Mouse (Mus musculus) liver, embryonic 14.5 days (tissue): ENCODE measurements around the gene Tfcp2. TPM values are rescaled to one million over a fixed set of nuclear protein-coding genes. Genes with fewer than 3 reads are reported as not detected.

Source experiments
- ATAC-seq: fragments of 200-750 bp; cut with Nextera tagmentation; 2 replicates; pipeline ENCODE4 v1.8.0; 2017; ENCODE audit warnings: moderate number of reproducible peaks, mild to moderate bottlenecking, moderate library complexity; ENCODE audit not compliant: insufficient read depth
- DNase-seq, 3 experiments: peaks; one replicate each; pipeline ENCODE4 v3.0.0-alpha.2; 2012 to 2013; ENCODE audit warnings: low read depth in 3 of 3, low spot score in 3 of 3
- H3K27ac ChIP-seq: fragments of 300-500 bp; sonication (generic); 2 replicates; pipeline ENCODE4 v1.5.1; 2014; ENCODE audit warnings: moderate library complexity, mild to moderate bottlenecking, control low read depth, inconsistent platforms
- H3K27me3 ChIP-seq: fragments of 300-500 bp; sonication (generic); 2 replicates; pipeline ENCODE4 v1.6.1; 2014; ENCODE audit warnings: mild to moderate bottlenecking, low read length, moderate library complexity; ENCODE audit not compliant: control insufficient read depth, insufficient read depth
- H3K36me3 ChIP-seq: fragments of 300-500 bp; sonication (generic); replicated peaks from 2 replicates; pipeline ENCODE4 v1.6.1; 2014; ENCODE audit warnings: low read depth; ENCODE audit not compliant: control insufficient read depth, insufficient read depth
- H3K4me1 ChIP-seq, 2 experiments: fragments of 200-500 bp in 1 of 2; fragments of 300-500 bp in 1 of 2; sonication (generic) in 1 of 2; replicated peaks; 2 replicates each; pipeline ENCODE4 v1.6.1; 2012 to 2014; ENCODE audit warnings: antibody characterized with exemption in 1 of 2, inconsistent platforms in 1 of 2, low read length in 1 of 2; ENCODE audit not compliant: control insufficient read depth in 2 of 2, insufficient read depth in 2 of 2
- H3K4me2 ChIP-seq: fragments of 300-500 bp; sonication (generic); 2 replicates; pipeline ENCODE4 v1.6.1; 2014; ENCODE audit warnings: low read depth, mild to moderate bottlenecking, control low read depth, moderate library complexity
- H3K4me3 ChIP-seq, 2 experiments: fragments of 200-500 bp in 1 of 2; fragments of 300-500 bp in 1 of 2; sonication (generic) in 1 of 2; 2 replicates each; pipeline ENCODE4 v1.5.1; 2012 to 2014; ENCODE audit warnings: low read depth in 2 of 2, low read length in 2 of 2, mild to moderate bottlenecking in 2 of 2, control low read depth in 1 of 2, inconsistent platforms in 1 of 2, moderate library complexity in 1 of 2; ENCODE audit not compliant: insufficient read depth in 1 of 2
- H3K9ac ChIP-seq: fragments of 300-500 bp; sonication (generic); replicated peaks from 2 replicates; pipeline ENCODE4 v1.6.1; 2014; ENCODE audit warnings: mild to moderate bottlenecking, control low read depth, moderate library complexity
- H3K9me3 ChIP-seq: fragments of 300-500 bp; sonication (generic); 2 replicates; pipeline ENCODE4 v1.6.1; 2016; ENCODE audit warnings: low read length, mixed read lengths; ENCODE audit not compliant: control insufficient read depth
- CTCF ChIP-seq: IDR thresholded peaks from 2 replicates; pipeline ENCODE4 v1.5.1; 2016; ENCODE audit warnings: antibody characterized with exemption, low read depth, control low read depth
- EP300 ChIP-seq: IDR thresholded peaks from 2 replicates; pipeline ENCODE4 v1.6.1; 2016; ENCODE audit warnings: antibody characterized with exemption, low read depth
- WGBS: fragments of 180-500 bp; shearing (Covaris S2); extraction: QIAGEN DNeasy Blood & Tissue Kit; methylation state at CpG from one replicate; pipeline ENCODE4 v1.1.7; 2014; ENCODE audit not compliant: insufficient replicate concordance; 5-methylcytosine and 5-hydroxymethylcytosine counted together
- polyA plus RNA-seq, 2 experiments: library from polyadenylated mRNA; depleted of rRNA in 1 of 2; stranded (reverse) in 1 of 2; unstranded in 1 of 2; fragments of >200 nt; fragmentation: Nextera tagmentation in 1 of 2; extraction: Ambion mirVana in 1 of 2; gene quantifications; 2 replicates each; pipeline versions ENCODE4 v1.2.1 to v1.2.3; 2012 to 2014

Tfcp2 gene
- polyA plus RNA-seq, 2 experiments = 2.5 to 2.6 TPM

- Histone ChIP-seq H3K9me3 (no peaks in the 10 kb centered on the region), H3K27ac (no peak overlapping the region), H3K4me3 (no peak overlapping the region), H3K27me3 (no peaks in the 10 kb centered on the region; the same call in 1 of the 2 replicates), H3K4me1 (no peaks in the 10 kb centered on the region), H3K9ac (no peak overlapping the region), H3K4me2 (no peak overlapping the region), H3K36me3 (no peaks in the 10 kb centered on the region)
- TF ChIP-seq CTCF (no peak), EP300 (no peak)
- WGBS = 48% methylated on average over 12 of the region's 12 CpGs
- DNase-seq = no peak
- ATAC-seq = no peak
These were observed 23.6 kb upstream of the Tfcp2 start for GRCm38 (mm10) chr15:100575366-100575765.

DNA sequence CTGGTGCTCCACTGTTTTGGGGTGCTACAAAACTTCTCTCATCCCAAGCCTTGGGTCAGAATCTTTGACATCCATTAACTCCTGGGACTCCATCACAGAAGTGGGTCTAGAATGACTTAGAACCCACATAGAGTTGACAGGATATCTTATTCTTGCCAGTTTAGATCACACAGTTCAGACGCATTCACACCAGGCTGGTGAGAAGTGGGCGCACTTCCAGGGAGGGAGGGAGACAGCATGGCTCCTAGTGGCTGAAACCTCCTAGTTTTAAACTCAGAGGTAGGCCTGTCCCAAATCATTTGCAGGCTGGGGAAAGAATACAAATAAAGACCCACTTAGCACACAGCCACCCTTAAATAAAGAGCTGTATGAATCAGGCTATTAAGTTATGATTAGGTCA is 22.6 kb upstream of the Tfcp2 start:
- H3K4me1 ChIP-seq = no peaks in the 10 kb centered on the region
- no peak overlapping the region for H3K4me3 ChIP-seq
- no peaks in the 10 kb centered on the region for H3K36me3 ChIP-seq
- no peaks in the 10 kb centered on the region for H3K9me3 ChIP-seq
- TF ChIP-seq EP300 = no peak
- no peak overlapping the region for H3K4me2 ChIP-seq
- H3K9ac ChIP-seq = no peak overlapping the region
- no peak for DNase-seq
- WGBS = 81% methylated on average over 2 of the region's 2 CpGs
- no peaks in the 10 kb centered on the region; the same call in 1 of the 2 replicates for H3K27me3 ChIP-seq
- H3K27ac ChIP-seq = no peak overlapping the region
- no peak for ATAC-seq

- no peak overlapping the region for H3K27ac ChIP-seq
- TF ChIP-seq EP300 (no peak), CTCF (no peak)
- no peak overlapping the region for H3K9ac ChIP-seq
- H3K27me3 ChIP-seq = no peaks in the 10 kb centered on the region; the same call in 1 of the 2 replicates
- no peaks in the 10 kb centered on the region for H3K9me3 ChIP-seq
- H3K4me3 ChIP-seq = no peak overlapping the region
- ATAC-seq (no peak), DNase-seq (no peak)
- H3K4me1 ChIP-seq = no peaks in the 10 kb centered on the region
- WGBS = 56% methylated on average over 6 of the region's 6 CpGs
- no peak overlapping the region for H3K4me2 ChIP-seq
- no peaks in the 10 kb centered on the region for H3K36me3 ChIP-seq
These were observed 22.1 kb upstream of the Tfcp2 start for GRCm38 (mm10) chr15:100573946-100574345.

DNA sequence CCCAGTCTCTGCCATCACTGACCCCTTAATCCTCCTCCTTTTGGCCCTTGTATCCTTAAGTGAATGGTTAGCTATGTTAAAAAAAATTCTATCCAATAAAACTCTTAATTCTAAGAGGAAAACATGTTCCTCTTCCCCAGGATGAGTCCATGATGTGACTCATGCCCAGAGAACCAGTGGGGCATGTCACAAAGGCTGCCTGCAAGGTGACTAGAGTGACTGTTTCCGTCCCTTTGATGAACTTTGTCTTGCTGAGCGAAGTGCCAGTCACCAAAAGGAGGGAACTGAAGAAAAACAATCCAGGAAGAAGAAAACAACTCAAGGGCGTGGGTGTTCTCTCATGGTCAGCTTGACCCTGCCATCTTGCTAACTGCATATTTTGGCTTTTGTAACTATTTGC is 17.4 kb upstream of the Tfcp2 start:
- DNase-seq (no peak), ATAC-seq (no peak)
- no peak for TF ChIP-seq CTCF
- no peak for TF ChIP-seq EP300
- Histone ChIP-seq H3K9me3 (no peaks in the 10 kb centered on the region), H3K4me2 (no peak overlapping the region), H3K27me3 (no peaks in the 10 kb centered on the region), H3K9ac (no peak overlapping the region), H3K4me1 (no peaks in the 10 kb centered on the region), H3K27ac (no peak overlapping the region), H3K4me3 (no peak overlapping the region), H3K36me3 (no peaks in the 10 kb centered on the region)
- 46% methylated on average over 3 of the region's 3 CpGs for WGBS

- DNase-seq (no peak), ATAC-seq (no peak)
- TF ChIP-seq EP300 (no peak), CTCF (no peak)
- H3K4me2 ChIP-seq = no peak overlapping the region
- WGBS = 36% methylated on average over 2 of the region's 2 CpGs
- H3K36me3 ChIP-seq = no peaks in the 10 kb centered on the region
- H3K27me3 ChIP-seq = no peaks in the 10 kb centered on the region
- H3K27ac ChIP-seq = no peak overlapping the region
- no peak overlapping the region for H3K4me3 ChIP-seq
- no peak overlapping the region for H3K9ac ChIP-seq
- no peaks in the 10 kb centered on the region for H3K9me3 ChIP-seq
- H3K4me1 ChIP-seq = no peaks in the 10 kb centered on the region
These were observed 14.7 kb upstream of the Tfcp2 start for GRCm38 (mm10) chr15:100566531-100566930.
